Mouse (Mus musculus) sigmoid colon, adult 10 weeks (tissue): ENCODE data around the gene Ccnd1. TPM values are rescaled to one million over a fixed set of nuclear protein-coding genes. Genes with fewer than 3 reads are reported as not detected.

Experiments used
- polyA plus RNA-seq: library from polyadenylated mRNA; stranded (reverse); fragments of 350-450 nt; fragmentation: Illumina TruSeq; extraction: RNeasy Lipid Tissue Mini Kit (QIAGEN cat#74804); gene quantifications from one replicate; pipeline ENCODE4 v1.2.3, GENCODE M21; 2014; ENCODE audit warnings: low read depth, low replicate concordance

Gene Ccnd1
- 42.6 TPM for polyA plus RNA-seq

GRCm38 (mm10) chr7:144939344-144940002, at the start of gene Ccnd1:
Gene Ccnd1, minus strand, starts transcription at chr7:144939925.

GRCm38 (mm10) chr7:144914948-144915750, 24.6 kb downstream of the Ccnd1 start, which contains the start of gene LTO1:
Gene LTO1, plus strand, starts transcription at chr7:144915100.

GRCm38 (mm10) chr7:144896294-144897218, 43.2 kb downstream of the Ccnd1 start, which contains the start of gene Fgf15:
Gene Fgf15, plus strand, starts transcription at chr7:144896531.

Other genes with a start within 250 kb of the Ccnd1 start
- 68.4 TPM for gene Ano1, start 188.0 kb downstream of the Ccnd1 start, polyA plus RNA-seq
- gene Fgf3, start 101.8 kb downstream of the Ccnd1 start, polyA plus RNA-seq = not detected
- gene Fgf4, start 92.6 kb downstream of the Ccnd1 start, polyA plus RNA-seq = 0.28 TPM
- not detected for gene Fgf15, start 43.4 kb downstream of the Ccnd1 start, polyA plus RNA-seq
- gene LTO1, start 24.8 kb downstream of the Ccnd1 start, polyA plus RNA-seq = 7.0 TPM